Mouse (Mus musculus) forebrain, postnatal 0 days (tissue): Measurements from ENCODE around the gene Gm6217. TPM values are rescaled to one million over a fixed set of nuclear protein-coding genes. Genes with fewer than 3 reads are reported as not detected.
A peak's percentile ranks its signal among the peaks of the same experiment; 100 is the strongest.
"Not testable (repeated sequence)": the region's sequence is repeated elsewhere in the genome, so short reads cannot be mapped to it uniquely, and the experiment has no call there.

Source experiments
- ATAC-seq: fragments of 200-750 bp; cut with Nextera tagmentation; 2 replicates; pipeline ENCODE4 v1.8.0; 2017; ENCODE audit warnings: mild to moderate bottlenecking, moderate library complexity
- DNase-seq: peaks from one replicate; pipeline ENCODE4 v3.0.0-alpha.2; 2015
- H3K27ac ChIP-seq: fragments of 300-500 bp; sonication (generic); 2 replicates; pipeline ENCODE4 v1.5.1; 2014; ENCODE audit warnings: low read depth, mild to moderate bottlenecking, antibody characterized with exemption, low read length, moderate library complexity, mixed read lengths
- H3K27me3 ChIP-seq: fragments of 300-500 bp; sonication (generic); 2 replicates; pipeline ENCODE4 v1.6.1; 2014; ENCODE audit warnings: mild to moderate bottlenecking, low read length, mixed read lengths; ENCODE audit not compliant: insufficient read depth
- H3K36me3 ChIP-seq: fragments of 300-500 bp; sonication (generic); 2 replicates; pipeline ENCODE4 v1.6.1; 2014; ENCODE audit warnings: mild to moderate bottlenecking, moderate library complexity; ENCODE audit not compliant: insufficient read depth
- H3K4me1 ChIP-seq: fragments of 300-500 bp; sonication (generic); 2 replicates; pipeline ENCODE4 v1.6.1; 2014; ENCODE audit warnings: antibody characterized with exemption; ENCODE audit not compliant: insufficient read depth
- H3K4me2 ChIP-seq: fragments of 300-500 bp; sonication (generic); 2 replicates; pipeline ENCODE4 v1.6.1; 2014; ENCODE audit warnings: low read depth, mild to moderate bottlenecking, moderate library complexity
- H3K4me3 ChIP-seq: fragments of 300-500 bp; sonication (generic); 2 replicates; pipeline ENCODE4 v1.5.1; 2014; ENCODE audit warnings: low read depth, low read length, mixed read lengths
- H3K9ac ChIP-seq: fragments of 300-500 bp; sonication (generic); 2 replicates; pipeline ENCODE4 v1.6.1; 2014; ENCODE audit warnings: mild to moderate bottlenecking
- H3K9me3 ChIP-seq: fragments of 300-500 bp; sonication (generic); 2 replicates; pipeline ENCODE4 v1.6.1; 2016; ENCODE audit warnings: low read length
- CTCF ChIP-seq: sonication (generic); IDR thresholded peaks from 2 replicates; pipeline ENCODE4 v1.5.1; 2016; ENCODE audit warnings: antibody characterized with exemption, control low read depth, low read depth
- WGBS: fragments of 180-500 bp; shearing (Covaris S2); extraction: QIAGEN DNeasy Blood & Tissue Kit; methylation state at CpG from one replicate; pipeline ENCODE4 v1.1.7; 2014; 5-methylcytosine and 5-hydroxymethylcytosine counted together
- polyA plus RNA-seq: library from polyadenylated mRNA; unstranded; fragments of >200 nt; fragmentation: Nextera tagmentation; extraction: Ambion mirVana; gene quantifications from 2 replicates; pipeline ENCODE4 v1.2.1, GENCODE M21; 2015
- total RNA-seq: library from RNA; depleted of rRNA; stranded (reverse); fragments of >200 nt; gene quantifications from 2 replicates; pipeline ENCODE4 v1.2.3, GENCODE M21; 2014; rRNA removed

Gene Gm6217
- not detected in 2 replicates for total RNA-seq
- not detected in 2 replicates for polyA plus RNA-seq

GRCm38 (mm10) chr1:82931326-82931725 lies at the start of gene Gm6217:
Gm6217 (minus strand) TSS chr1:82931399.
- not testable (repeated sequence) for H3K4me1 ChIP-seq, H3K9ac ChIP-seq, H3K4me3 ChIP-seq, ATAC-seq, H3K36me3 ChIP-seq, H3K27ac ChIP-seq, H3K9me3 ChIP-seq, H3K4me2 ChIP-seq, DNase-seq, H3K27me3 ChIP-seq
- no CpG with 5 or more reads among the region's 6 CpGs for WGBS

- H3K36me3 ChIP-seq = no peaks in the 10 kb centered on the region
- H3K4me1 ChIP-seq = no peaks in the 10 kb centered on the region
- H3K9ac ChIP-seq = no peak overlapping the region
- H3K27me3 ChIP-seq = no peaks in the 10 kb centered on the region
- ATAC-seq = no peak
- no peaks in the 10 kb centered on the region for H3K9me3 ChIP-seq
- no peak overlapping the region for H3K4me2 ChIP-seq
- no peak for DNase-seq
- H3K27ac ChIP-seq = no peak overlapping the region
- no peak for TF ChIP-seq CTCF
- no peak overlapping the region for H3K4me3 ChIP-seq
Observed at GRCm38 (mm10) chr1:82977840-82978239, 46.6 kb upstream of the Gm6217 start.

GRCm38 (mm10) chr1:82975750-82976149 lies 44.6 kb upstream of the Gm6217 start:
- Histone ChIP-seq H3K4me1 (no peaks in the 10 kb centered on the region), H3K9me3 (no peaks in the 10 kb centered on the region), H3K27ac (no peak overlapping the region), H3K4me3 (no peak overlapping the region), H3K36me3 (no peaks in the 10 kb centered on the region), H3K9ac (no peak overlapping the region), H3K4me2 (no peak overlapping the region), H3K27me3 (no peaks in the 10 kb centered on the region)
- no peak for DNase-seq
- no peak for TF ChIP-seq CTCF
- 89% methylated on average over 5 of the region's 5 CpGs for WGBS
- ATAC-seq = no peak

GRCm38 (mm10) chr1:82974342-82974741 lies 43.1 kb upstream of the Gm6217 start:
- Histone ChIP-seq H3K4me2 (no peak overlapping the region), H3K36me3 (no peaks in the 10 kb centered on the region), H3K27me3 (no peaks in the 10 kb centered on the region), H3K4me3 (no peak overlapping the region), H3K9me3 (no peaks in the 10 kb centered on the region), H3K27ac (no peak overlapping the region), H3K9ac (no peak overlapping the region), H3K4me1 (no peaks in the 10 kb centered on the region)
- DNase-seq (no peak), ATAC-seq (no peak)
- TF ChIP-seq CTCF = no peak
- 91% methylated on average over 9 of the region's 9 CpGs for WGBS

GRCm38 (mm10) chr1:82973901-82974300 lies 42.7 kb upstream of the Gm6217 start:
- WGBS = 75% methylated on average over 6 of the region's 6 CpGs
- no peak for TF ChIP-seq CTCF

GRCm38 (mm10) chr1:82973244-82973643 lies 42.0 kb upstream of the Gm6217 start:
- DNase-seq (no peak), ATAC-seq (no peak)
- Histone ChIP-seq H3K4me2 (no peak overlapping the region), H3K36me3 (no peaks in the 10 kb centered on the region), H3K9me3 (no peaks in the 10 kb centered on the region), H3K4me3 (no peak overlapping the region), H3K9ac (no peak overlapping the region), H3K4me1 (no peaks in the 10 kb centered on the region), H3K27ac (no peak overlapping the region), H3K27me3 (no peaks in the 10 kb centered on the region)
- TF ChIP-seq CTCF = peak; percentile 33
- WGBS = 92% methylated on average over 1 of the region's 1 CpGs

More at GRCm38 (mm10) chr1:82973901-82974300, 42.7 kb upstream of the Gm6217 start:
- ATAC-seq (no peak), DNase-seq (no peak)
- no peaks in the 10 kb centered on the region for H3K36me3 ChIP-seq
- no peak overlapping the region for H3K27ac ChIP-seq
- no peaks in the 10 kb centered on the region for H3K4me1 ChIP-seq
- H3K9me3 ChIP-seq = no peaks in the 10 kb centered on the region
- no peak overlapping the region for H3K4me2 ChIP-seq
- no peak overlapping the region for H3K4me3 ChIP-seq
- H3K9ac ChIP-seq = no peak overlapping the region
- H3K27me3 ChIP-seq = no peaks in the 10 kb centered on the region

- no peak overlapping the region for H3K4me2 ChIP-seq
- no peak overlapping the region for H3K9ac ChIP-seq
- no peak for ATAC-seq
- no peaks in the 10 kb centered on the region for H3K36me3 ChIP-seq
- 74% methylated on average over 4 of the region's 4 CpGs for WGBS
- no peak overlapping the region for H3K4me3 ChIP-seq
- H3K9me3 ChIP-seq = no peaks in the 10 kb centered on the region
- no peaks in the 10 kb centered on the region for H3K4me1 ChIP-seq
- H3K27me3 ChIP-seq = no peaks in the 10 kb centered on the region
- DNase-seq = no peak
- H3K27ac ChIP-seq = no peak overlapping the region
- no peak for TF ChIP-seq CTCF
Observed at GRCm38 (mm10) chr1:82972046-82972445, 40.8 kb upstream of the Gm6217 start.

GRCm38 (mm10) chr1:82966413-82966812 lies 35.2 kb upstream of the Gm6217 start:
- no peak overlapping the region for H3K27ac ChIP-seq
- 71% methylated on average over 3 of the region's 3 CpGs for WGBS
- no peaks in the 10 kb centered on the region for H3K4me1 ChIP-seq
- TF ChIP-seq CTCF = no peak
- no peak overlapping the region for H3K9ac ChIP-seq
- H3K4me3 ChIP-seq = no peak overlapping the region
- no peak overlapping the region for H3K4me2 ChIP-seq
- H3K27me3 ChIP-seq = no peaks in the 10 kb centered on the region
- H3K36me3 ChIP-seq = no peaks in the 10 kb centered on the region
- no peak for ATAC-seq
- DNase-seq = no peak
- H3K9me3 ChIP-seq = no peaks in the 10 kb centered on the region
